Mouse (Mus musculus) liver, embryonic 14.5 days (tissue): ENCODE measurements around the gene Ric8b. TPM values are rescaled to one million over a fixed set of nuclear protein-coding genes. Genes with fewer than 3 reads are reported as not detected.

ENCODE experiments used
- ATAC-seq: fragments of 200-750 bp; cut with Nextera tagmentation; 2 replicates; pipeline ENCODE4 v1.8.0; 2017; ENCODE audit warnings: moderate number of reproducible peaks, mild to moderate bottlenecking, moderate library complexity; ENCODE audit not compliant: insufficient read depth
- DNase-seq, 3 experiments: peaks; one replicate each; pipeline ENCODE4 v3.0.0-alpha.2; 2012 to 2013; ENCODE audit warnings: low read depth in 3 of 3, low spot score in 3 of 3
- H3K27ac ChIP-seq: fragments of 300-500 bp; sonication (generic); 2 replicates; pipeline ENCODE4 v1.5.1; 2014; ENCODE audit warnings: moderate library complexity, mild to moderate bottlenecking, control low read depth, inconsistent platforms
- H3K27me3 ChIP-seq: fragments of 300-500 bp; sonication (generic); 2 replicates; pipeline ENCODE4 v1.6.1; 2014; ENCODE audit warnings: mild to moderate bottlenecking, low read length, moderate library complexity; ENCODE audit not compliant: control insufficient read depth, insufficient read depth
- H3K36me3 ChIP-seq: fragments of 300-500 bp; sonication (generic); replicated peaks from 2 replicates; pipeline ENCODE4 v1.6.1; 2014; ENCODE audit warnings: low read depth; ENCODE audit not compliant: control insufficient read depth, insufficient read depth
- H3K4me1 ChIP-seq, 2 experiments: fragments of 200-500 bp in 1 of 2; fragments of 300-500 bp in 1 of 2; sonication (generic) in 1 of 2; replicated peaks; 2 replicates each; pipeline ENCODE4 v1.6.1; 2012 to 2014; ENCODE audit warnings: antibody characterized with exemption in 1 of 2, inconsistent platforms in 1 of 2, low read length in 1 of 2; ENCODE audit not compliant: control insufficient read depth in 2 of 2, insufficient read depth in 2 of 2
- H3K4me2 ChIP-seq: fragments of 300-500 bp; sonication (generic); 2 replicates; pipeline ENCODE4 v1.6.1; 2014; ENCODE audit warnings: low read depth, mild to moderate bottlenecking, control low read depth, moderate library complexity
- H3K4me3 ChIP-seq, 2 experiments: fragments of 200-500 bp in 1 of 2; fragments of 300-500 bp in 1 of 2; sonication (generic) in 1 of 2; 2 replicates each; pipeline ENCODE4 v1.5.1; 2012 to 2014; ENCODE audit warnings: low read depth in 2 of 2, low read length in 2 of 2, mild to moderate bottlenecking in 2 of 2, control low read depth in 1 of 2, inconsistent platforms in 1 of 2, moderate library complexity in 1 of 2; ENCODE audit not compliant: insufficient read depth in 1 of 2
- H3K9ac ChIP-seq: fragments of 300-500 bp; sonication (generic); replicated peaks from 2 replicates; pipeline ENCODE4 v1.6.1; 2014; ENCODE audit warnings: mild to moderate bottlenecking, control low read depth, moderate library complexity
- H3K9me3 ChIP-seq: fragments of 300-500 bp; sonication (generic); 2 replicates; pipeline ENCODE4 v1.6.1; 2016; ENCODE audit warnings: low read length, mixed read lengths; ENCODE audit not compliant: control insufficient read depth
- CTCF ChIP-seq: IDR thresholded peaks from 2 replicates; pipeline ENCODE4 v1.5.1; 2016; ENCODE audit warnings: antibody characterized with exemption, low read depth, control low read depth
- EP300 ChIP-seq: IDR thresholded peaks from 2 replicates; pipeline ENCODE4 v1.6.1; 2016; ENCODE audit warnings: antibody characterized with exemption, low read depth
- WGBS: fragments of 180-500 bp; shearing (Covaris S2); extraction: QIAGEN DNeasy Blood & Tissue Kit; methylation state at CpG from one replicate; pipeline ENCODE4 v1.1.7; 2014; ENCODE audit not compliant: insufficient replicate concordance; 5-methylcytosine and 5-hydroxymethylcytosine counted together
- polyA plus RNA-seq, 2 experiments: library from polyadenylated mRNA; depleted of rRNA in 1 of 2; stranded (reverse) in 1 of 2; unstranded in 1 of 2; fragments of >200 nt; fragmentation: Nextera tagmentation in 1 of 2; extraction: Ambion mirVana in 1 of 2; gene quantifications; 2 replicates each; pipeline versions ENCODE4 v1.2.1 to v1.2.3; 2012 to 2014

Gene Ric8b
- polyA plus RNA-seq, 2 experiments, result 2.6 to 4.5 TPM

- 73% methylated on average over 11 of the region's 11 CpGs for WGBS
- TF ChIP-seq CTCF (no peak), EP300 (no peak)
These were observed 108.5 kb downstream of the Ric8b start for GRCm38 (mm10) chr10:85025799-85026424.

GRCm38 (mm10) chr10:85027619-85028175 lies 110.3 kb downstream of the Ric8b start:
- H3K9ac ChIP-seq, result no peak overlapping the region
- DNase-seq (peak; percentile 34 to 40 (median 35)), ATAC-seq (peak; percentile 81)
- no peak overlapping the region for H3K4me3 ChIP-seq
- no peaks in the 10 kb centered on the region for H3K27me3 ChIP-seq
- H3K27ac ChIP-seq, result no peak overlapping the region
- no peak for TF ChIP-seq CTCF
- TF ChIP-seq EP300, result no peak
- H3K9me3 ChIP-seq, result no peaks in the 10 kb centered on the region
- no peak overlapping the region for H3K4me2 ChIP-seq
- H3K36me3 ChIP-seq, result no peaks in the 10 kb centered on the region
- WGBS, result 52% methylated on average over 10 of the region's 10 CpGs
- H3K4me1 ChIP-seq, result peaks cover 9 to 10% of the 10 kb centered on the region in 2 experiments

More at GRCm38 (mm10) chr10:85025799-85026424, 108.5 kb downstream of the Ric8b start:
- peaks cover 9 to 10% of the 10 kb centered on the region in 2 experiments for H3K4me1 ChIP-seq
- DNase-seq, result no peak
- H3K27ac ChIP-seq, result no peak overlapping the region
- no peaks in the 10 kb centered on the region for H3K9me3 ChIP-seq
- no peak overlapping the region for H3K9ac ChIP-seq
- peak; percentile 82 for ATAC-seq
- H3K4me3 ChIP-seq, result no peak overlapping the region
- H3K27me3 ChIP-seq, result no peaks in the 10 kb centered on the region
- H3K4me2 ChIP-seq, result no peak overlapping the region
- H3K36me3 ChIP-seq, result no peaks in the 10 kb centered on the region

GRCm38 (mm10) chr10:85035131-85035725 lies 117.8 kb downstream of the Ric8b start:
- ATAC-seq (no peak), DNase-seq (no peak)
- WGBS, result 22% methylated on average over 8 of the region's 8 CpGs
- H3K4me2 ChIP-seq, result no peak overlapping the region
- no peak overlapping the region for H3K4me3 ChIP-seq
- no peaks in the 10 kb centered on the region for H3K27me3 ChIP-seq
- no peaks in the 10 kb centered on the region for H3K36me3 ChIP-seq
- no peak overlapping the region for H3K27ac ChIP-seq
- no peak overlapping the region for H3K9ac ChIP-seq
- H3K9me3 ChIP-seq, result no peaks in the 10 kb centered on the region
- no peaks in the 10 kb centered on the region for H3K4me1 ChIP-seq
- no peak for TF ChIP-seq CTCF
- TF ChIP-seq EP300, result no peak

- Histone ChIP-seq H3K4me2 (no peak overlapping the region), H3K9ac (no peak overlapping the region), H3K27me3 (no peaks in the 10 kb centered on the region), H3K27ac (no peak overlapping the region), H3K4me3 (no peak overlapping the region), H3K9me3 (no peaks in the 10 kb centered on the region), H3K4me1 (no peaks in the 10 kb centered on the region), H3K36me3 (no peaks in the 10 kb centered on the region)
- 49% methylated on average over 10 of the region's 10 CpGs for WGBS
- no peak for TF ChIP-seq CTCF
- no peak for TF ChIP-seq EP300
- no peak for ATAC-seq
- DNase-seq, result no peak
These were observed 120.7 kb downstream of the Ric8b start for GRCm38 (mm10) chr10:85038147-85038546.

GRCm38 (mm10) chr10:85038852-85039251 lies 121.4 kb downstream of the Ric8b start:
- H3K4me1 ChIP-seq, result no peaks in the 10 kb centered on the region
- H3K36me3 ChIP-seq, result no peaks in the 10 kb centered on the region
- no peak for DNase-seq
- ATAC-seq, result no peak
- H3K4me2 ChIP-seq, result no peak overlapping the region
- no peak overlapping the region for H3K9ac ChIP-seq
- WGBS, result 75% methylated on average over 5 of the region's 5 CpGs
- peak; percentile 44 for TF ChIP-seq CTCF
- no peak for TF ChIP-seq EP300
- no peaks in the 10 kb centered on the region for H3K9me3 ChIP-seq
- no peaks in the 10 kb centered on the region for H3K27me3 ChIP-seq
- no peak overlapping the region for H3K27ac ChIP-seq
- H3K4me3 ChIP-seq, result no peak overlapping the region
